Mouse (Mus musculus) midbrain, postnatal 0 days (tissue): ENCODE results near the gene Rsph9. TPM values are rescaled to one million over a fixed set of nuclear protein-coding genes. Genes with fewer than 3 reads are reported as not detected.

Experiments used
- ATAC-seq: fragments of 200-750 bp; cut with Nextera tagmentation; 2 replicates; pipeline ENCODE4 v1.8.0; 2017; ENCODE audit warnings: moderate number of reproducible peaks, mild to moderate bottlenecking, moderate TSS enrichment, moderate library complexity; ENCODE audit not compliant: low FRiP score
- DNase-seq: peaks from one replicate; pipeline ENCODE4 v3.0.0-alpha.2; 2015; ENCODE audit warnings: low spot score
- H3K27ac ChIP-seq: fragments of 300-500 bp; sonication (generic); 2 replicates; pipeline ENCODE4 v1.5.1; 2014; ENCODE audit warnings: low read depth, mild to moderate bottlenecking, low read length, mixed read lengths
- H3K27me3 ChIP-seq: fragments of 300-500 bp; sonication (generic); 2 replicates; pipeline ENCODE4 v1.6.1; 2014; ENCODE audit warnings: low read length, control low read depth, mixed read lengths; ENCODE audit not compliant: insufficient read depth
- H3K36me3 ChIP-seq: fragments of 300-500 bp; sonication (generic); 2 replicates; pipeline ENCODE4 v1.6.1; 2014; ENCODE audit warnings: low read length, control low read depth, mixed read lengths; ENCODE audit not compliant: insufficient read depth
- H3K4me1 ChIP-seq: fragments of 300-500 bp; sonication (generic); 2 replicates; pipeline ENCODE4 v1.6.1; 2014; ENCODE audit warnings: mild to moderate bottlenecking, control low read depth, antibody characterized with exemption, low read length, mixed read lengths; ENCODE audit not compliant: insufficient read depth
- H3K4me2 ChIP-seq: fragments of 300-500 bp; sonication (generic); 2 replicates; pipeline ENCODE4 v1.6.1; 2014; ENCODE audit warnings: low read depth, mild to moderate bottlenecking, low read length, mixed read lengths; ENCODE audit not compliant: poor library complexity, severe bottlenecking
- H3K4me3 ChIP-seq: fragments of 300-500 bp; sonication (generic); 2 replicates; pipeline ENCODE4 v1.5.1; 2014; ENCODE audit warnings: low read depth, mild to moderate bottlenecking, low read length, moderate library complexity
- H3K9ac ChIP-seq: fragments of 300-500 bp; sonication (generic); replicated peaks from 2 replicates; pipeline ENCODE4 v1.6.1; 2014; ENCODE audit warnings: mild to moderate bottlenecking, low read length, moderate library complexity, mixed read lengths; ENCODE audit not compliant: poor library complexity, severe bottlenecking
- H3K9me3 ChIP-seq: fragments of 300-500 bp; sonication (generic); 2 replicates; pipeline ENCODE4 v1.6.1; 2016; ENCODE audit warnings: low read length, control low read depth
- CTCF ChIP-seq: IDR thresholded peaks from 2 replicates; pipeline ENCODE4 v1.5.1; 2016; ENCODE audit warnings: antibody characterized with exemption, mild to moderate bottlenecking
- WGBS: fragments of 180-500 bp; shearing (Covaris S2); extraction: QIAGEN DNeasy Blood & Tissue Kit; methylation state at CpG from one replicate; pipeline ENCODE4 v1.1.7; 2014; 5-methylcytosine and 5-hydroxymethylcytosine counted together
- polyA plus RNA-seq: library from polyadenylated mRNA; unstranded; fragments of >200 nt; fragmentation: Nextera tagmentation; extraction: Ambion mirVana; gene quantifications from 2 replicates; pipeline ENCODE4 v1.2.1, GENCODE M21; 2015
- total RNA-seq: library from RNA; depleted of rRNA; stranded (reverse); fragments of >200 nt; gene quantifications from 2 replicates; pipeline ENCODE4 v1.2.3, GENCODE M21; 2014

Gene Rsph9
- total and polyA plus RNA-seq, 2 experiments from 2014 or later = 55.6 to 103 TPM

- H3K27me3 ChIP-seq = no peaks in the 10 kb centered on the region
- H3K9me3 ChIP-seq = no peaks in the 10 kb centered on the region
- H3K36me3 ChIP-seq = peaks cover 25% of the 10 kb centered on the region
- DNase-seq = no peak
- H3K27ac ChIP-seq = no peak overlapping the region
- no peak overlapping the region for H3K4me2 ChIP-seq
- H3K9ac ChIP-seq = no peak overlapping the region
- H3K4me3 ChIP-seq = no peak overlapping the region
- no peak for ATAC-seq
- no peaks in the 10 kb centered on the region for H3K4me1 ChIP-seq
- TF ChIP-seq CTCF = no peak
- 77% methylated on average over 13 of the region's 13 CpGs for WGBS
Measured at GRCm38 (mm10) chr17:46117623-46118422, 26.2 kb downstream of the Rsph9 start.

DNA sequence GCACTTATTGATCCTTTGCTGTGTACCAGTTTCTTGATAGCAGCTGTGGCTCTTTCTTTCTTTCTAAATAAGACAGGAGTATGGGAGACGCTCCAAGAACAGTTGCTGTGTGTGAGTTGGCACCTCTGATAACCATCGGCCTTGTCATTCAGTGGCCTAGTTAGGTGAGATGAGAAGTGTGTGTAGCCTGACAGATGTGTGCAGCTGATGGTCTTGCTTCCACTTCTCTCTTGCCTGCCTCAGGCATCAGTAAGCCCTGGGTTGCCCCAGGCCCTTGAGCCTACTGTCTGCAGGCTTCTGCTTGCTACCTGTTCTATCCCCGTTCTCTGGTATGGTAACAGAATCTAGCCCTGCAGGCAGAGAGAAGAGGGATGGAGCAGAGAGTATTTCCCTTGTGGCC is 27.1 kb downstream of the Rsph9 start:
- Histone ChIP-seq H3K9ac (no peak overlapping the region), H3K27me3 (no peaks in the 10 kb centered on the region), H3K9me3 (no peaks in the 10 kb centered on the region), H3K27ac (no peak overlapping the region), H3K4me3 (no peak overlapping the region), H3K36me3 (peaks cover 20% of the 10 kb centered on the region), H3K4me2 (no peak overlapping the region), H3K4me1 (no peaks in the 10 kb centered on the region)
- TF ChIP-seq CTCF = no peak
- ATAC-seq = no peak
- WGBS = 80% methylated on average over 3 of the region's 3 CpGs
- no peak for DNase-seq

- DNase-seq (no peak), ATAC-seq (no peak)
- Histone ChIP-seq H3K4me1 (peaks cover 5% of the 10 kb centered on the region; the same call in 1 of the 2 replicates), H3K27ac (no peak overlapping the region), H3K27me3 (no peaks in the 10 kb centered on the region), H3K4me3 (no peak overlapping the region), H3K9me3 (no peaks in the 10 kb centered on the region), H3K9ac (no peak overlapping the region), H3K4me2 (no peak overlapping the region), H3K36me3 (peaks cover 20% of the 10 kb centered on the region)
- TF ChIP-seq CTCF = no peak
- WGBS = 94% methylated on average over 11 of the region's 11 CpGs
Measured at GRCm38 (mm10) chr17:46116138-46116537, 27.9 kb downstream of the Rsph9 start.

- Histone ChIP-seq H3K9me3 (no peaks in the 10 kb centered on the region), H3K27me3 (no peaks in the 10 kb centered on the region), H3K27ac (no peak overlapping the region), H3K4me3 (no peak overlapping the region), H3K36me3 (peaks cover 20% of the 10 kb centered on the region), H3K4me1 (peaks cover 5% of the 10 kb centered on the region; the same call in 1 of the 2 replicates), H3K4me2 (no peak overlapping the region), H3K9ac (no peak overlapping the region)
- no peak for ATAC-seq
- no peak for TF ChIP-seq CTCF
- no peak for DNase-seq
- WGBS = 77% methylated on average over 2 of the region's 2 CpGs
Measured at GRCm38 (mm10) chr17:46115489-46115888, 28.5 kb downstream of the Rsph9 start.

DNA sequence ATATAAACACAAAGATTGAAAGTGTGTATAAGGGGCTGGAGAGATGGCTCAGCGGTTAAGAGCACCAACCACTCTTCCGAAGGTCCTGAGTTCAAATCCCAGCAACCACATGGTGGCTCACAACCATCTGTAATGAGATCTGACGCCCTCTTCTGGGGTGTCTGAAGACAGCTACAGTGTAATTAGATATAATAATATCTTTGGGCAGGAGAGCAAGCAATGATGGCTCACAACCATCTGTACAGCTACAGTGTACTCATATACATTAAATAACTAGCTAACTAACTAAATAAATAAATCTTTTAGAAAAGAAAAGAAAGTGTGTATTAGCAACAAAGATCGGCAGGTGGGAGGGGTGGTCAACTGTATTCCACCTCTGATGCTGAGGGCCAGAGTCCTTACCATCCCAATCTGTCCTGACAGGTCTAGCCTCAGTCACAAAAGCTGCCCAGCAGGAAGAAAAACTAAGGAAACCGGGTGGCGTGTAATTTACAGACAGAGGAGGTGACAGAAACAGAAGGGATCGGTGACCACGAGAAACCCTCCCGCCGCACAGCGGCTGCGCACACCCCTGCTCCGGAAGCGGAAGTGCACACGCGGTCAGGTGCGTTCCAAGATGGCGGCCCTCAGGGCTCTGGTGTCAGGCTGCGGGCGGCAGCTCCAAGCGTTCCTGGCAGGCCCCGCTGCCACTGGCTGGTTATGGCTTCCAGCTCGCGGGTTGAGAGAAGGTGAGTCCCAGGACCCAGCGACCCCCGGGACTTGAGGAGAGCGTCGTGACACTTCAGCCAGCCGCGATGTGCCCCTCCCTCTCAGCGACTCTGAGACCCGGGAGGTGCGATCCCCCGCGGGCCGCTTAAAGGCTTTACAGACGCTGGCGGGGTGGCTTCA is 33.4 kb downstream of the Rsph9 start, which contains the start of gene Mrps18a:
TSS of gene Mrps18a (plus strand) at position 585 of the 888 bp plus-strand sequence.
- Histone ChIP-seq H3K4me1 (peaks cover 5% of the 10 kb centered on the region; the same call in 1 of the 2 replicates), H3K9ac (peak within 1 kb of the TSS; percentile 83), H3K4me3 (peak within 1 kb of the TSS; percentile 79), H3K27me3 (0 out of 2 replicates have a peak, but pooled peaks cover 3% of the 10 kb centered on the region), H3K9me3 (no peaks in the 10 kb centered on the region), H3K36me3 (no peaks in the 10 kb centered on the region), H3K4me2 (peak within 1 kb of the TSS; percentile 80), H3K27ac (peak within 1 kb of the TSS; percentile 83)
- DNase-seq = peak; percentile 92
- TF ChIP-seq CTCF = peak; percentile 38
- 5% methylated on average over 37 of the region's 38 CpGs for WGBS
- ATAC-seq = peak; percentile 96
